Mouse (Mus musculus) layer of hippocampus, adult 11-12 months (tissue): ENCODE results near the gene Hcrt.
A peak's percentile ranks its signal among the peaks of the same experiment; 100 is the strongest.

ENCODE experiments used
- DNase-seq: peaks from one replicate; pipeline ENCODE4 v3.0.0; 2022; ENCODE audit warnings: low spot score

The Hcrt gene

DNA sequence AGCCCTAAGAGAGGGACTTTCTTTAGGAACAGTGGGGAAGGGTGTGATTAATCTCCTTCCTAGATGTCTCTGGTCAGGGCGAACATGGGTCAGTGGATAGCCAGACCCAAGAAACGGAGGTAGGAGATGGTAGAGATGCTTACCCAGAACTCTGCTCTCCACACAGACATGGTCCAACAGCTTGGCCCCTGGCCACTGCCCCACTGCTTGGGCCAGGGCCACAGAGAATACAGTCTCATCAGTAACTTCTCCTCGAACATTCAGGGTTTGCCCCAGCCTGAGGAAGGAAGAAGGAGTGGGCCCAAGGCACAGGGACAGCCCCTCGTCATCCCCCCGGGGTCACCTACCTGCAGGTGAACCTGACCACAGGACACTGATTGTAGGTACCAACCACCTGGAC is 5.1 kb upstream of the Hcrt start:
- no peak for DNase-seq

DNA sequence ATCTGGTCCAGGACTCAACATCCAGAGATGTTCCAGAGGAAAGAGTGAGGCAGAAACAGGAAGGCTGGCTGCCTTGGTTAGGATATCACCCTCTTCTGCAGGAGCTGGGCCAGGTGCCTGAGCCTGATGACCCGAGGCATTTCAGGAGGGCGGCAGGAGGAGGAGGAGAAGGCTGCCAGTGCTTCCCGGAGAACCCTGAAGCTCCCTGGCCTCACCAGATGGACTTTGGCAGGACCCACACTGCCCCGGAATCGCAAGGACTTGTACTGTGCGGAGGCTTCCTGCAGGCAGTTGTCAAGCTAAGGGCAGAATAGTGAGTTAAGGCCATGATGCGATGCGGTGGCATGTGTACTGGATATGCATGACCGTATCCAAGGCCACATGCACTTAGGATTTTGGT is 4.0 kb upstream of the Hcrt start:
- no peak for DNase-seq

DNA sequence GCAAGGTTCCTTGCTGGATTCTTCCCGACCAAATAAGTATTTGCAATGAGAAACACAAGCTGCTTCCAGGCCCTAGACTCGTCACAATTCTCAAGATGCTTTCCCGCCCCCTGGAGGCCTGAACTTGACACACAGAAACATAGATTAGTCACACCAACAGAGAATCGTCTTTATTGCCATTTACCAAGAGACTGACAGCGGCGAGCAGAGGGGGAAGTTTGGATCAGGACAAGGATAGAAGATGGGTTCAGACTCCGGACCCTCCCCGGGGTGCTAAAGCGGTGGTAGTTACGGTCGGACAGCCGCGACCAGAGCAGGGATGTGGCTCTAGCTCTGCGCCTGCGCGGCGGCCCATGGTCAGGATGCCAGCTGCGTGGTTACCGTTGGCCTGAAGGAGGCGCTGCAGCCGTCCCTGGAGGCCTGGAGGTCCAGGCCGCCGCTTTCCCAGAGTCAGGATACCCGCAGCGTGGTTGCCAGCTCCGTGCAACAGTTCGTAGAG is 1.1 kb downstream of the Hcrt start:
- DNase-seq = peak; percentile 84

DNA sequence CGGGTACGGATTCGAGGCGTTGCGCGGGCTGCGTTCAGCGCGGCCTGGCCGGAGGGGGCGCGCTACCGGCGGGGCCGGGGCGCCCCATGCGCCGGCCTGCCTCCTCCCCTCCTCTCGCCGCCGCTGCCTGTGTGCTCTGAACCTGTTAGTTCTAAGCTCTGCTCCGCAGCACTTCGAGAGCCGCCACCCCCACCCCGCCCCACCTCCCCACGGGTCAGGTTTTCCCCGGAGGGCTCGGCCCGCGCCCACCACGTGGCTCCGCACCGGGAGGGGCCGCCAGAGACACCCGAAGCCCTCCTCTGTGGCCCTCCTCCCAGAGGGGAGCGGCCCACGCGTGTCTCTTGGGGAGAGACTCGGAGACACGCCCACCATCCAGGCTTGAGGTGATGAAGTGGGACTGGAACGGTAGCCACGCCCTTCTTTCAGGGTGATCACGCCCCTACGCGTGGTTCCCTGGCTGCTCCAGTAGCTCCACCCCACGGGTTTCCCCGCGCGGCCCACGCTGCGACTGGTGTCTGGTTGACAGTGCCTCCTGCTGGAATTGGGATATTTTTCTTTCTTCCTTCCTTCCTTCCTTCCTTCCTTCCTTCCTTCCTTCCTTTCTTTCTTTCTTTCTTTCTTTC is 3.0 kb downstream of the Hcrt start, which contains the start of gene Kcnh4:
TSS of gene Kcnh4 (minus strand) at position 332 of the 623 bp plus-strand sequence.
- peak; percentile 86 for DNase-seq

DNA sequence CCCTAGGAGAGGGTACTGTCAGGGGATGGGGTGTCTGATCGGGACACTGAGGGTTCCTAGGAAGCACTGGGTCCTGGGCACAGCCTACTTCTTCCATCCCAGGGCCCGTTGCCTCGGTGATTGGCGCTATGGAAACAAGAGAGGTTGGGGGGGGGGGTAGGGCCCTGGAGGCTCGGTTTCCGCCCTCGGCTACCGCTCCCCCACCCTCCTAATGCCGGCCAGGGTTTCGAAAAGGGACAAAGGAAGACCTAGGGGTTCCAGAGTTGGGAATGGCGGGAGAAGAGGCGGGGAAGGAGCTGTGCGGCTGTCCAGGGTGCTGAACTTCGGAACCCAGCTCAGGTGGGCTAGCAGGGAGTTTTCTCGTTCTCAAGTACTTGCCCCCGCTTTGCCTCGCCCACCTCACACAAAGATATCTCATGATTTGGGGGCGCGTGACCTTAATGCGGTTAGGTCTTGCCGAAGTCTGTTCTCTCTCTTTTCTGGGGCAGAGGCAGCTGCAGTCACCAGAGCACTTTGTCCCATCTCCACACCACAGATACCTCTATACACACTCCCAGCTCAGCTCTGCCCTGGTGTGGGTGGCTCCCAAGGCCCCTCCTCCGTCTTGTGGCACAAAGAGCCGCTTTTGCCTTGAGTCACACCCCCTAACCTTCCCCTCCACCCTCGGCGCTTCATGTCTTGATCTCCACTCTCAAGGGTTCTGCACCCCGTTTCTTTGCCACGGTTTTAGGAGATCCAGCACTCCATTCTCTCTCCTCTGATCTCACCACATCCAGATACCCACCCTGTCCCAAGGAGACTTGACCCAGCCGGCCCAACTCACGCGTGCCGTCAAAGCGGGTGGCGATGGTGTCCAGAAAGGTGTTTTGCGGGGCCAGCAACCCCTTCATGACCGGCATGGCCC is 3.8 kb downstream of the Hcrt start:
- DNase-seq = no peak

DNA sequence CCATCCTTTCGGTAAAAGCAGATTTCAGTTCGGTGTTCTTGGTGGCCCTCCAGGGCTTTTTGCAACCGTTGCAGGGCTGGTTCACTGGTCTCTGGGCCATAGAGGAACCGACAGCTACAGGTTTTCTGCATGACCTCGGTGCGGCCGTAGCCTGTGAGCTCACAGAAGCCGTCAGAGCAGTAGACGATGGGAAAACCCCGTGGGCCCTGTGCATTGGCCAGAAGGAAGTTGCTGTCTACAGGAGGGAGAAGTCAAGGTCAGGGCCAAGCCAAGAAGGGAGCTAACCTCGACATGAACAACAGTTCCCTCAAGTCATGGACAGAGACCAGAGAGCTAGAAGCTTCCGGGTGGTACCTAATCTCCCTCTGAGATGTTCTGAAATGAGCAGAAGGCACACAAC is 5.2 kb downstream of the Hcrt start:
- DNase-seq = no peak

DNA sequence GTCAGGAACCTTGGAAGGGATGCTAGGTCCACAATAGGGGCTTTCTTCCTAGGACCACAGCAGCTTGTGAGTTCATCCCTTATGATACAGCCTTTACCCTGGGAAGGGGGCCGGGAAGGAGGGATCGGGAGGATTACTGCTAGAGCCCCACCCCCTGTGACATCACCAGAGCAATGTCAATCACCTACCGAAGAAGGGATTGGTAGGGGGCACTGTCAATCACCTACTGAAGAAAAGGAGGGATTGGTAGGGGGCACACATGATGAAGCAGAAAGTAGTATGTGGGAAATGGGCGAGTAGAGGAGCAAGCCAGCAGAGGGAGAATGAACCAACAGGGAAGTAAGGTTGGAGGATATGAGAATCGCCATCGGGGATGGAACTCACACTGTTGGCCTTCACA is 6.3 kb downstream of the Hcrt start:
- DNase-seq = no peak

DNA sequence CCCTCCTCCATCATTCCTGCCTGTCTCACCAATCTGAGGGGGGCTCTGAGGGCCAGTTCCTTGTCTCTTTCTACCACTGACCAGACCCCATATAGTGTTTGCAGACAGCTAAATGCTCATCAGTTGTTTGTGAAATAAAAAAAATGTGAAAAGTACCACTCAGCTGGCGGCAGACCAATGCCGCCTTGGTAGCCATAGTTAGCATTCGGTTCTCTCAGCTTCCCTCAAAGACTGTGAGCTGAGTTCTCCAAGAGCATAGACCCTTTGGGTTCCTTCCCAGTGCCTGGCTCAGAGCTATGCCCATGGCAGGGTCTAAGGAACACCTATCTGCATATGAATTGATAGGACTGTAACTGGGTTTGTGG is 8.1 kb downstream of the Hcrt start:
- DNase-seq = no peak

DNA sequence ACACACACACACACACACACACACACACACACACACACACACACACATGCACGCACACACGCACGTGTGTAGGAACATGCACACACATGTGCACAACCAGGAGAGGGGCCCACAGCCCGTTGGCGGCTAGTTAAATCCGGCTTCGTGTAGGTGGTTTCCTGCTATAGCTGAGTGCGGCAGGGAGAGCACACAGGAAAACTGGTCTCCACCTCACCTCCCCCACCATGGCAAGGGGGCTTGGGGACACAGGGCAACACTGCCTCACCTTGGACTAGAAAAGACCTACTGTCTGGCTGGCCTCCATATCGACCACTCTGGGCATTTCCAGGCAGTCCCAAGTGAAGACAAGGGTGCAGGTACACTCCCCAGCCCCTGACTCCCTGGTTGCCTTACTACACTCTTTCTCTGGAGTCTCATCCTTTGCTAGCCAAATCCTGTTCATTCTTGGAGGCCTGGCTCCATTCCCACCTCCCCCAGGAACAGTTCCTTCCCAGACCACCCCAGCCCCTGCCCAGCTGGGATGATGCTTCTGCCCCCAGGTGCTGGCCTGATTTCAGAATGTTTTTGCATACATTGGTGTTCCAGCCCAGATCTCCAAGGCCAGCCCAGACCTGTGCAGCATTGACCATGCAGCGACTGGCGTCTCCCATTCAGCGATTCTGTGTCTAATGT is 8.6 kb downstream of the Hcrt start:
- no peak for DNase-seq

DNA sequence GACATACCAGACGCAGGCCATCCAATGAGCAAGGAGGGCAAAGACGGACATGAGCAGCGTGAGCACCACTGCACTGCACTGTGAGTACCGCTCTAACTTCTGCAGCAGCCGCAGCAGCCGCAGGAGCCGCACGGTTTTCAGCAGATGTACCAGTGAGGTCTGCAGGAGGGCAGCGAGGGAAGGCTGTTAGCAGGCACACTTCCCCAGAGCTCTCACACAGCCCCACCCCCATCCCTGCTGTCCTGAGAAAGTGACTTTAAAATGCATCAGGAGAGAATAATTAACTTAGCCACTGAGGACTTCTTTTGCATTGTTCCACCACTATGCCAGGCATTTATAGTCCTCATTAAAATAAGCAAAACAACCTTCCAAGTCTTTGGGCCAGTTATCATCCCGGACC is 10.4 kb downstream of the Hcrt start:
- no peak for DNase-seq

DNA sequence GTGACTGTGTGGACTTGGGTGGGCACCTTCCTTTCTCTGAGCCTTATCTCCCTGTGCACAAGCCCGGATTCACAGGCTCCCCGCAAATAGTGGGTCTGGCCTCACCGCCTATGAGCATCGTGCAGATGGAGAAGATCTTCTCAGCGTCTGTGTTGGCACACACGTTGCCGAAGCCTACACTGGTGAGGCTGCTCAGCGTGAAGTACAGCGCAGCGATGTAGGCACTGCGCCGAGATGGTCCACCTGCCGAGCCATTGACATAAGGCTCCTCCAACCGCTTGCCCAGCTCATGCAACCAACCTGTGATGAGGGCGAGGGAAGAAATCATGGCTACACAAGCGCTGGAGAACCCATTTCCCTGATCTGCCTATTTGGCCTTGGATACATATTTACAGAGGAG is 12.6 kb downstream of the Hcrt start:
- no peak for DNase-seq

DNA sequence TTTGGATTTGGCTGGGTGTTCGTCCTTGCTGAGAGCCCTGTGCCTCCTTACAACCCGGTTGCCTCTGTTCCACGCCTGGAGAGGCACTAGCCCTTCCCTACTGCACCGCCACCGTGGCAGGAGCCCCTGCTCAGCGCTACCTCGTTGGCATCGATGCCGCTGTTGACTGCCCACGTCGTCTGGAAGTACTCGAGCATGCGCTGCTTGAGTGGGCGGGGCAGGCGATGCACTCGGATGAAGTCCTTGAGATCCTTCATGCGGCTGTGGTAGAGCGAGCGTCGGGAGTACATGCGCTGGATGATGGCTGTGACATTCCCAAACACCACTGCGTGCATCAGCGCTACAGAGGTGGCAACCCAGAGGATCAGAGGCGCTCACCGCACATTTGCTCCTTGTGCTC is 13.3 kb downstream of the Hcrt start:
- DNase-seq = no peak

DNA sequence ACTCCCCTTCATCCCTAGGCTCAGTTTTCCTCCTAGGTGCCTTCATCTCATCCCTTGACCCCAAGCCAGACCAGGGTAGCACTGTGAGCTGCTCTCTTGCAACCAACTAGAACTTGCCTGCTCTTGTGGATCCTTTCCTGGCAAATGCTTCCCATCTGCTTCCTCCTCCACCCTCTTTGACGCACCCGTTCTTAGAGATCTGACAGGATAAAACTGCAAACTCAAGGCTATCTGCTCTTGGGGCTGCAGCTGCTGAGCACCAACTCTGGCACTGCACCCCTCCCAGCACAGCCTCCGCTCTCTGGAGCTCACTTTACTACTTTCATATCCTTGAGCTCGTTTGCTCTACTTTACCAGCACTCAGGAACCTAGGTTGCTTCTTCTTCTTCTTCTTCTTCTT is 14.1 kb downstream of the Hcrt start:
- DNase-seq = no peak

DNA sequence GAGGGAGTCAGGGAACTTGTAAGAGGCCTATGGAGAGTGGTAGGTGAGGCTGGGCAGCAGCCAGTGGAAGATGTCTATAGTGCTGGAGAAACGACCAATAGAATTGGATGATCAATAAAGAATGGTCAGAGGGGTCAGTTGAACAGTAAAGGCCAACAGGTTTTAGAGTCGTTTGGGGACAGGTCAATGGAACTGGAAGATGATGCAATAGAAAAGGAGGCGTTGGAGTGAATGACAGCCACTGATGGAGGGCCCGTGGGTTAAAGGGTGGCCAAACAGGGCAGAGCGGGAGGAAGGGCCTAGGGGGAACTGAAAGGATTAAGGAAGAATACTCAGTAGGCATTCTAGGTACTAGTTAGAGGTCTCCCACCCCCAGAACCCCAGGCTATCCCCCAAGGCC is 15.6 kb downstream of the Hcrt start:
- DNase-seq = no peak

DNA sequence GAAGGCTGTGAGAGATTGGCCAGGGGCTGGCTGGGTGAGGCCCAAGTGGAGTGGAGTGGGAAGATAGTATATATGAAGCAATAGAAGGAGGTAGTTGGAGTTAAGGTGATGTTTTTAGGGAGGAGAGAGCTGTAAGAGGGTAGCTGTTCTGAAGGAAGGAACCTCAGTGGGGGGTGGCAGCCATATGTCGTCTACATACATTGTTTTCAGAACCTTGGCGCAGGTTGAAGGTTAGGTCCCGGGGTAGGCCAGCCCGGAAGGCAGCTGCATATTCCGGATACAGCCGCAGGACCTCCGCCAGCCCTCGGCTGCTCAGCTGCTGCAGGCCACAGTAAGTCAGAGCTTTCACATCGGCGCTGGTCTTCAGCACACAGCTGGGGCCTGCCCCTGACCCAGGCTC is 16.2 kb downstream of the Hcrt start:
- no peak for DNase-seq

DNA sequence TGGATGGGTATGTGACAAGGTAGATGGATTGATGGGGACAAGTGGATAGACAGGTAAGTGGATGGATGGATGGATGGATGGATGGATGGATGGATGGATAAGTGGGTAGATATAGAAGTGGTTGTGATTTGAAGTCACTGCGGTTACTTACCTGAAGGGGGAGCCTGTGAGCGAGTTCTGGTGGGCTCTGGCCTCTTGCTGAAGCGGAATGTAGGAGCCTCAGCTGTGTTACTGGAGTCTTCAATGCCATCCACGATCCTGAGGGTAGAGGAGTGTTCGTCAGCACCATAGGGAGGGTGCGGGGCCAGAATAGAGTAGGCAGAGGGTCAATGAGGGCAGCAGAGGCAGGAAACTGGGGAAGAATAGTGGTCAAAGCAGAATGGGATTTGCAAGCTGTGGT is 17.6 kb downstream of the Hcrt start:
- DNase-seq = no peak

DNA sequence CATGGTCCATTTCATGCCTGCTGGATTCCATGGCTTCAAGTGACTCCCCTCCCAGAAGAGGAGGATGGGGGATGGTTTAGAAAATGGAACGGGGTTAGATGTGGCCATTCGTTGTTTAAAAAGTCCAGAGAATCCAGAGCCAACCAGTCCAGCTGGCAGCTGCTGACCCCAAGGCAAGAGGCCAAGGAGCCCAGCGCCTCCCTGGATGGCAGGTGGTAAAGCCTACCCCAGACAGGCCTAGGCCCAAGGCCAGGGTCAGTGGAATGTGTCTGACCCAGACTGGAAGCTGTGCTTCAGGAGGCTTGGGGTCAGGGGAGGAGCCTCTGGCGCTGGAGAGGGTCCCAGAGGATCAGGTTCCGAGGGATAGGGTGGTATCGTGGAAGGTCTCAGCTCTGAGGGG is 21.4 kb downstream of the Hcrt start:
- no peak for DNase-seq

DNA sequence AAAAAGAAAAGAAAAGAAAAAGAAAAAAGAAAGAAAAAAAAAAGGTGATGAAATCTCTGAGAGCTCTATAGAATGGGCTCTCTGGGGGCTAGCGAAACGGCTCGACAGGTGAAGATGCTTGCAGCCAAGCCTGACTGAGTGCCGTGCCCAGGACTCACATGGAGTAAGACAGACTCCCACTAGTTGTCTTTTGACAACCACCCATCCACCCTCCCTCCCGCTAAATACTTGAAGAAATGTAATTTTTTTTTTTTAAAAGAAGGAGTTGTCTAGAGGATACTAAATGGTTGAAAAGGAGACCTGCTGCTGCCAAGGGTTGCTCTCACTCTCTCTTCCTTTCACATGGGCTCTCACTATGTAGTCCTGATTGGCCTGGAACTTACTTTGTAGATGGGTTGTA is 24.0 kb downstream of the Hcrt start:
- no peak for DNase-seq

DNA sequence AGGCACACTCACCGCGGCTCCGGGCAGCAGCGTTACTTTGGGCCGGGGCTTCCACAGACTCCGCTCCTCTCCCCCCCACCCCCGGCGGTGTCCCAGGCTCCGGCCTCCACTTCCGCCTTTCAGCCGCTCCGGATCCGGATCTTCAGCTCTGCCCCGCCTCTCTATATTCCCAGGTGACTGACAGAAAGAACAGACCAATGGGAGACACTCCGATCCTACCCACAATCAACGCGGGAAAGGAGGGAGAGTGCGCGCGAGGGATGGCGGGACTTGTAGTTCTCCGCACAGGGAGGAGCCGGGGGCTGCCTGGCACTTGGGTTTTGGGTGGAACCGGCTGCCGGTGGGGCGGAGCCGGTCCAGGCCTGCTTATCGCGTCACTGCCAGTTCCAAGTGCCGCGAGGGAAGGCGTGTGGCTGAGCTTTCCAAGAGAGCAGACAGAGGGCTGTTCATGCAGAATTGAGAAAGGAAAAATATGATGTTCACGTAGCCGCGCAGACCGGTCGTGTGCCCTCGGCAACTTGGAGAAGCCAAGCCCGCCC is 24.6 kb downstream of the Hcrt start, which contains the start of gene Rab5c:
TSS of gene Rab5c (minus strand) at position 150 of the 539 bp plus-strand sequence.
- peak; percentile 99 for DNase-seq

DNA sequence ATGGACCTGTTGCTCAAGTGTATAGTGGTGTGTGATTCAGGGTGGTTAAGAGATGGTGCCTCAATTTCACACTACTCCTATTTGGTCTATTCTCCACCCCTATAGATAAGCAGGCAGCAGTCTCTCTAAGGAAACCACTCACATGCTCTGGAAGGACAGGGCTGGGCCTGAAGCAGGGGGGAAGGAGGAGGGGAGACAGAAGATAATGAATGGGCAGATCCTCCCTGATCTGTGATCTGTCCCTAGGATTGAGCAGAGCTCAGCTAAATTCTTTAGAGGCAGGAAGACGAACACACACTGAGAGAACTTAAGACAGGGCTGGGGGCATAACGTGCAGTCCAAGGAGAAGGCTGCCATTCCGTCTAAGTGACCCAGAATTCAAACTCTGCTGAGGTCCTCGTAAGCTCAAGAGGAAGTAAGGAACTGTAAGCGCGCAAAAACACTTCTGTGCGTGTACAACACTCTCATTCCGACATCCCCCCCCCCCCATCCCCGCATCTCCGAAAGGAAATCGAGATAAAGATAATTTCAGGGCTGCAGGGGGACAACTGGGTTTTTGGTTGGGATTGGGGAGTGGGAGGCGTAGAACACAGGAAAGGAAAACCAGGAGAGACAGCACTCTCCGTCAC is 25.5 kb downstream of the Hcrt start:
- DNase-seq = no peak

DNA sequence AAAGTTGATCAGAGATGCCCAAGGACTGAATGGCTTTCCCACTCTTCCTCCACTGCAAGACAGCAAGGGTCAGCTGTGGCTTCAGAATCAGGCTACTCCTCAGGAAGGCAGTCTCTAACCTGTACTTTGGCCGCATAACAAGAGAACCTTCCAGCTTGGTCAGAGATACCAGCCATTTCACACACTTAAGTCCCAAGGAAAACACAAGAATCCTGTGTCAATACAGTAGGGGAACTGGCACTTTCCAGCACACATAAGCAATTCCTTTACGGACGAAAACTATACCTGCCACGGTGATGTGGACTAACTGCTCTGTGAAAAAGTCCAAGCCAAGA is 26.0 kb downstream of the Hcrt start:
- no peak for DNase-seq
